Mouse (Mus musculus) kidney, adult 18-20 months (tissue): Measurements from ENCODE around the gene Ddah1.

Experiments
- DNase-seq: peaks from one replicate; pipeline ENCODE4 v3.0.0; 2021

The Ddah1 gene

DNA sequence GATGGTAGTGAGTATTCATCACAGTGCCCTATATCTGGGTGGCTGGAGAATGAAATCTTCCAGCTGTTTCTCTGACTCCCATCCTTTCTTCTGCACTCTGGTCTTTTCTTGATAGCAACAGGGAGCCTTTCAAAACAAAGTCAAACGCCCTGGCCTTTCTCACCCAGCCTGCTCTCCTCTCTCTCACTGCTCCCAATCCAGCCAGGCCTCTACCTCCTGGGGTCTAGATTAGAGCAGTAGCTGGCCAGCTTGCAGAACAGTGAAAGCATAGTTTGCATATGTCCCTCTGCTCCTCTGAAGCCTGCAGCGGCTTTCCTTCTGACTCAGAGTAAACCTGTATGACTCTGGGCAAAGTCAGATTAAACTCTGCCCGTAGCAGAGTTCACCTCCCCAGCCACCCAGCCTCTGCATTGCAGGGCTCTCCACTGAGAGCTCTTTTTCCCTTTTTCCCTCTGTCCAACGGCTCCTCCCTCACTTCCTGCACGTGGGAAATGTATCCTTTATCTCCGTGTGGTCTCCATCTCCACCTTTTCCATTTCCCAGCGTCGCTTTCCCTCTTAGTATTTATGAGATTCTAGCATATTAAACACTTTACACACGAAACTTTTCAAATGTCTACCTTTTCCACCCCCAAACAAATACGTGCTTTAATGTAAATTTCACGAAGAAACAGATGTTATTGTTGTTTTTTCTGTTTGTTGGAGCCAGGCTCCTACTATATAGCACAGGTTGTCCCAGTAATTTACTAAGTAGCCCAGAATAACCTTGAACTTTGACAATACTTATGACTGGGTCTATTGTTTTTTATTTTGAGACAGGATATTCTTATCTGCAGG lies 163.8 kb downstream of the Ddah1 start, which contains the start of gene Bcl10:
TSS of gene Bcl10 (plus strand) at position 786 of the 836 bp plus-strand sequence.
- no peak for DNase-seq

DNA sequence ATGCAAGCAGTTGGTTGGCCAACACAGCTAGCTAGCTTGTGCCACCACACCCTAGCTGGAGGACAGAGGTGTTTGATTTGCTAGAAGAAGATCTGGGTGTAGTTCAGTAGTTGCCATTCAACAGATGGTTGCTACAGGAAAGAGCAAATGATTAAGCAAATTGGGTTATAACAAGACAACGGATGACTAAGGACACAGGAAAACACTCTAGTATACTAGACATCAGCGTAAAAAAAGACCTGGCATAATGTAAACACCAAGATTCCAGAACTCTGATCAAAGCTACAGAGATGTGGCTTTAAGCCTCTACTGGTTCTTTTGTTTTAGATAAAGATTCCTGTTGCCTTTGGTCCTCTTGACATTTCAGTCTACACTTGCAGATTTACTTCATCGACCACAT lies 164.5 kb downstream of the Ddah1 start:
- no peak for DNase-seq

DNA sequence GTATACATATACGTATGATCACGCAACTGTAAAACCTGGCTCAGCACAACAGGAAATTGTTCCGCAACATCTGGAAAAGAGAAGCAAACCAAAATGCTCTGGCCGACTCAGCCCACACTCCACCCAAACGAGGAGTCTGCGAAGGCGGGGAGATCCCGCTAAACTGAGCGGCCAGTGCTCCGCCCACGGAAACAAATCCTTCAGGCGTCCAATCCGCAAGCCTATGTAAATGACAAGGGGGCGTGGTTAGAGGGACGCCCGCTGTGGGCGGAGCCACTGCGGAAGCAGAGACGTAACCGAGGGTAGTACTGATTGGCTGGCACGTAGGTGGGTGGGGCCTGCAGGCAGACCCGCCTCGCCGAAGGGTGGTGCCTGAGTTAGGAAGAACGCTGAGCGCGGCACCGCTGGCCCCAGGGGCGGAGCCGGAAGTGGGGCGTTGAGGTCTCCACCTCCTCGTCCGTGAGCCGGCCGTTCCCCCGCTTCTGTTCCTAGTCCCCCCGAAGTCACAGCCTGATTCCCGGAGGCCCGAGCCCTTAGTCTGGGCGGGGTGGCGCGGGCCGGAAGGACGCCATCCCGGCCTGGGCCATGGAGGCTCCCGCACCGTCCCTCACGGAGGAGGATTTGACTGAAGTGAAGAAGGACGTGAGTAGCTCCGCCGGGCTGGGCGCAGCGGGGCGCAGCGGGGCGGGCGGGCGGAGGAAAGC lies 165.6 kb downstream of the Ddah1 start:
- DNase-seq = peak; percentile 99

DNA sequence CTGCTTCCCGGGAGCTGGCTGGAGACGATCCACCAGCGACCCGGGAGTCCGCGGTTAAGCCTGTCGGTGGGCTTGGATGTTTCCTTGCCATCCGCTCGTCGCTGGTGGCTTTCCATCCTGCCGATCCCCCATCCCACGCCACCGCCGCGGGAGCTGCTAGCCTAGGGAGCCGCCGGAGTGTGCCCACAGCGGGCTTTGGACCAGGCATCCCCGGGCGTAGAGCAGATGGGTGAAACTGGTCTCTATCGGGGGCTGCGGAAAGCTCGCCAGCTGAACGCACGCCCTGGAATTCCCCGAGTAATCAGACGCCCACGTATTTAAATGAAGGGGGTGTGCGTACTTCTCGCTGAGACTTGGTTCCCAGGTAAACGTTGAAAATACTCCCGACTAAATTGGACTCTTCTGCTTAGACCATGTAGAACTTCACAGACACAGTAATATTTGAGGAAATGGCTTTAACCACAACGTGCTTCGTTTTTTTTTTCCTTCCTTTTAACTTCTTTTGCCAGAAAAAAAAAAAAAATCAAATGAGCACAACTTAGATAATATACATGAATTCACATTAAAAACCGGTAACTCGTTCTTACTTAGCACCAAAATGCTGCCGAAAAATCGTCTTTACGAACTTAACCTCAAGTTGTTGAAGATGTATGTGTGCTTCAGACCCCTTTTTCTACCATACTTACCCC lies 166.3 kb downstream of the Ddah1 start:
- DNase-seq = peak; percentile 48

DNA sequence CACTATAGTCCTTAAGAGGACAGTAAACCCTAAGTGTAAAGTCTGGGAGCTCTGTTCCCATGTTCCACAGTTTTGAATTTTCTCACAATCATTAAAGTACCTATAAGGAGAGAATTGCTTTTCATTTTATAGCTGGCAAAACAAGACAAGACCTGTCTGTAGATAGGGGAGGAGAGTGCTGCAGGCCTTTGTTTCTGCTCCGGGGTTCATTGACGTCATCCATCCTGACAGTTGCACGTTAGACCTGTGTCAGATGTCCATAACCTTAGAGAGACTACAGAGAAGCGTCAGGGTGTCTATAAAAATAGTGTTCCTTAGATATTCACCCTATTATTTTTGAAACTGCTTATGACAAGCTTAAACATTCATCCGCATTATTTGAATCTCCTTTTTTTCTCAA lies 167.0 kb downstream of the Ddah1 start:
- no peak for DNase-seq

DNA sequence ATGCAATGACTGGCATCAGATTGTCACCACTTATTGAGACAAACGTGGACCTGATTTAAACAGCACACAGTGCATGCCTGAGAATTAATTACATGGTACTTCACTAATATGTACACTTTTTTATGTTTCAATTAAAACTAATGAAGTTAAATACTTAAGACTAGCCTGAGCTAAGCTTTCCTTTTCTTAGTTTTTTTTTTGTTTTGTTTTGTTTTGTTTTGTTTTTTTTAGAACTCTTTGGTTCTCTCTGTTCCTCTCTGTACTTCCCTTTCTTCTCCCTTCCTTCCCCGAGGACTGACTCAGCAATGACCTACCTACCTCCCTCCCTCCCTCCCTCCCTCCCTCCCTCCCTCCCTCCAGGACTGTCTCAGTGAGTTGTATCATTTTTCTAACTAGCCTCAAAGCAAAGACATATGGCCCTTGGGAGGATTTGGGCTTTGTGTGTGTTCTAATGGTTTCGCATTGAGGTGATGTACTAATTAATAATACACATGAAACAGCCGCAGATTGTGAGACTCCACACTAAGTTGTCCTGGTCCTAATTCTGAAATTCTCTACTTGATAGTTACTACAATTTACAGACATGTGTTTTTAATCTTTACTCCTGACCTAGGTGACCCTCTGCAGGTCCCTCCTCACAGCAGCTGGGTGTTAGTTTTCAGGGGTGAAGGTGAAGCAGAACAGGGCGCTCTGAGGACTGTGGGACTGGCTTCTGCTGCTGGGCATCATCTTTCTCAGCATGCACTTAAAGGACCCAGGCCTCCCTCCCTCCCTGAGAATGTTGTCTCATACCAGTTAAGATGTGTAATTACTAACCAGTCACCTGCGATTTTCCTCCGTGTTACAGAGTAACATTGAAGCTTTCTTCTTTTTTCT lies 171.3 kb downstream of the Ddah1 start:
- no peak for DNase-seq

DNA sequence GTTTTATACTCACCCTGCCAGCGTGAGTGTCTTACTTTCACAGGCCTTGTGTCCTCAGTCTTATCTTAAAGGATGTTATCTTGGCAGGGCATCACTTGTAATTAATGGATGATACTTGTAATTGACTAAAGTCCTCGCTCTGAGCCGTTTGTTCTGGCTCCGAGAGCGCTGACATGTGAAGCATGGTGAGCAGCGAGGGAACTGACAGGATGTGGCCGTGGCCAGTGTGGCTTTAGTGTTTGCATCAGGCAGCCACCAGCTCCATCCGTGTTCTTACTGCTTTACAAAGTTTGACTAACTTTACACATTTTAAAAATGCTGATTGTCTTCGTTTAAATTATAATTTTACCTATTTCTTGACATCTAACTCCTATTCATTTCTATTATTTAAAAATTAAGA lies 175.4 kb downstream of the Ddah1 start:
- DNase-seq = no peak

DNA sequence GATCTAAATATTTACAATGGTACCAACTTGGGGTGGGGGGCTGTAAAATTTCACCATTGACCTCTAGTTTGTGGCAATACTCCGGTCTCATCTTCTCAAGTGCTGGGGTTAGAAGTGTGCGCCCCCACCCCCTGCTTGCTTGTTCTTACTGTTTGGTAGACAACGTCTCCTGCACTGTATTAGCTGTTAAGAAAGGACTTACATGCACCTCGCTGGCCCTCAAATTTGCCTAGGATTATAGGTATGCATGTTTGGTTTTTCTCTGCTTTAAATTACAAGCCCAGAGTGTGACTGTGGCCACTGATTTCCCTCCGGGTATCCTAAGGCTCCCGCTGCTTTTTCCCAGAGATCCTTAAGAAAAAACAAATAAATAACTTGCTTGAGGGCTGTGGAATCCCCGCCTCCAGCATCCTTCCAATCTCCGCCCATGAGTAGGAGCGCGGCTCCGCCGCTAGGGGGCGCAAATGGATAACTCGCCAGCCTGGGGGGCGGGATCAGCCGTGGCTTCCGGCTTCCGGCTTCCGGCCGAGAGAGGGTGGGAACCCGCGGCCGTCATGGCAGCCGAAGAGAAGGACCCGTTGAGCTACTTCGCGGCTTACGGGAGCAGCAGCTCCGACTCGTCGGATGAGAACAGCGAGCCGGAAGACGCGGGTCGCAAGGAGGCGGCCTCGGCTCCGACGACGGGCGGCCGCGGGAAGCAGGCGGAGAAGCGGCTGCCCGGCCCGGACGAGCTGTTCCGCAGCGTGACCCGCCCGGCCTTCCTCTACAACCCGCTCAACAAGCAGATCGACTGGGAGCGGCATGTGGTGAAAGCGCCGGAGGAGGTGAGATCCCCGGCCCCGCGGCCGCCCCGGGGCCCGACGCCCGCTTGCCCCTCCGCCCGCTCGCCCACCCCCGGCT lies 179.3 kb downstream of the Ddah1 start, which contains the start of gene 2410004B18Rik:
TSS of gene 2410004B18Rik (plus strand) at position 510 of the 900 bp plus-strand sequence.
- peak; percentile 91 for DNase-seq

DNA sequence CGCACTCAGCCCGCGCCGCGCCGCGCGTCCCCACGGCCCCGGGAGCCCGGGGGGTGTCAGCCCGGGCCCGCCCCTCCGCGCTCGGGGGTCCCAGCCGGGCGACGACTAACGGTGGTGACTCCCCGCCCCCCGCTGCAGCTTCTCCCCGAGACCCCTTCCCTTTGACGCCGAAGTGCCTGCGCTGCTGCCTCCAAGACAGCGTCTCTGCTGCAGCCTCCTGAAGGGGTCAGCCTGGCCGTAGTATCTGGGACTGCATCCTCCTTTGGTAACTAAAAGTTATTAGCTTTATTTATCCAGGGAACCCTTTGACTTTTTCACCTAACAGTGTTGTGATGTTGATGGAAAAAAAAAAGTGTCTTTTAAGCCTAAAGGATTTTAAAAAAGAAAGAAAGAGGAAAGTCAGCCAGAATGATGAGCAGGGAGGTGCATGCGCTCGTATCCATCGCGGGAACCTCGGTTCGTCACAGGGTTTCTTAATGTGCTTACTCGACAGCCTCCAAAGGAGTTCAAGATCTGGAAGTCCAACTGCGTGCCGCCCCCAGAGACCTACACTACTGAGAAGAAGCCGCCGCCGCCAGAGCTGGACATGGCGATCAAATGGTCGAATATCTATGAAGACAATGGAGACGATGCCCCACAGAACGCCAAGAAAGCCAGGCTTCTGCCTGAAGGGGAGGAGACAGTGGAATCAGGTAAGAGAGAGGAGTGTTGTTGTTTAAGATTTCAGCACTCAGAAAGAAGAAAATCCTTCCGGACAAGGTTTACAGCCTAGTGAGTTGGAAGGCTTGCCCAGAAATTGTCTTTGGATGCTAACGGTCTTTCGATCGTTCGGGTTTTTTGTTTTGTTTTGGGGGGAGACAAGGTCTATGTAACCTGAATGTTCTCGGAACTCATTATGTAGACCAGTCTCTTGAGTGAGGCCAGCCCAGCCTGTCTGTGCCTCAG lies 180.2 kb downstream of the Ddah1 start:
- DNase-seq = no peak

DNA sequence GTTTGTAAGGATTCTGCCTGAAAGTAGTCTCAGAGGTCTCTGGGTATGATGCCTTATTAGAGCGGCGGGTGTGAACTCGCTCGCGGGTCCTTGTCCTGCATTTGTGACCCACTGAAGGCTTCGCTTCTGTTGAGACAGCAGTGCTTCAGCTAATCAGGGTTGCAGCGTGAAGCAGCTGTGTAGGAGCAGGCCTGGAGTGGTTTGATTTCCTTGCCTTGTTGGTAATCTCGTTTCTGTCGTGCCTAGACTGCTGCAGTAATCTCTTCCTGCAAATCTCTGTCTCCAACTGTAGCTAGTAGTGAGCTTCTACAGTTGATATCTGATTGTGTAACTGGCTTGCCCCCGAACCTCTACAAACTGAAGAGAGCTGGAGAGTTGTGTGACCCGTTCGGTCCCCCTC lies 180.9 kb downstream of the Ddah1 start:
- no peak for DNase-seq

DNA sequence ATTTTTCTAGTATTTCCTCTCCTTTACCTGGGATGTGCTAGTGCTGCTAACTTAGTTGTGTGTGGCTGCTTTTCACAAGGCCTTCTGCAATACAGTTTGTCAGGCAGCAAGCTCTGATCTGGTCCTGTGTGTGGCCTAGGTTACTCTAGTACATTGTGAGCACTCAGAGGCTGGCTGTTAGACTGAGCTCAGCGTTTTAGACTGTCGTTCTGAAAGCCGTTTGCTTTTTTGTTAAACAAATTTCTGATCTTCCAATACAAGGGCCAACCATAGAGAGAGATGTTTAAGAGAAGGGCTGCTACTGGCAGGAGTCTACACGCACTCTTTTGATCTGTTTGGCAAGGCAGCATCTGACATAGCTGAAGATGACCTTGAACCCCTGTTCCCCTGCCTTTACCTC lies 181.5 kb downstream of the Ddah1 start:
- DNase-seq = no peak

DNA sequence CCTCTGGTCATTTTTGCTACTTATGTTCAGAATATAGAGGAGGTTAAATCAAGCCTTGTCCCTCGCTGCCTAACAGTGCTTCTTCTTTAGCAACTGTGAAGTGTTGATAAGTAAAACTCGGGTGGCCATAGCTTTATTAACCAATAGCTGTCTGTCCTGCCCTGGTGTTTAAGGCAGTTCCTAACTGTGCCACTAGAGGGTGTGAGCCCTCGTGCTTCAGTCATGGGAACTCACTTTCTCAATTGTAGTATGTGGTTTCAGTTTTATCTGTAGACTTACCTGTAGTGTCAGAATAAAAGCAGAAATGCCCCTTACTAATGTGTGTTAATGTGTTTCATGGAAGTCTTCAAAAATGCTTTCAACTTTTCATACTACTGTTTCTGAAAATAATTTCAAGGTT lies 183.5 kb downstream of the Ddah1 start:
- DNase-seq = peak; percentile 77
